Mouse (Mus musculus): ENCODE results near the gene E330021D16Rik.

GRCm38 (mm10) chr6:136459156-136459555, 43.8 kb upstream of the E330021D16Rik start:
- TF ChIP-seq CTCF (IDR thresholded peaks at IDR 0.05; ENCODE audit: extremely low read depth, insufficient read length, insufficient replicate concordance, low read depth, low read length) = no peak
- no peak for TF ChIP-seq POLR2A (IDR thresholded peaks at IDR 0.05; ENCODE audit: low read depth, low read length)
